Mouse (Mus musculus): Measurements from ENCODE around the gene Crlf3. TPM values are rescaled to one million over a fixed set of nuclear protein-coding genes. Genes with fewer than 3 reads are reported as not detected.
"Not testable (repeated sequence)": the region's sequence is repeated elsewhere in the genome, so short reads cannot be mapped to it uniquely, and the experiment has no call there.

The Crlf3 gene
- total RNA-seq, 1 experiment: 57.3 TPM

DNA sequence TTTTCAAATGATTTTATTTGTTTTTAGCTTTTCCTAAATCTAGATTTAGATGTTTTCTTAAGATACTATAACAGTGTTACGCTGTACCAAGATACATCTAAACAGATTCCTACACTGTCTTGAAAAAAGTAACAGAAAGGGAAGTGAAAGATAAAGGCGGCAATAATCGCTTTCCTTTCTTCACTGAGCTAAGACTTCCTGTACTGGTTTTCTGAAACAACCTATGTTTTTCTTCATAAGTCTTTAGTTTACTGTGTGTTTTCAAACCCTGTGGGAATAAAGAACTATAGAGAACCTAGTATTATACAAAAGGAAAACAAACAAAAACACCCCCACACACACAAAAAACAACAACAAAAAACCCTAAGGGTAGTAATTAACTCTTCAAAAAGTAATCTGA lies 8.4 kb downstream of the Crlf3 start:
- TF ChIP-seq ZC3H11A (IDR thresholded peaks at IDR 0.05; ENCODE audit: borderline replicate concordance, low read depth, low read length): no peak
- no peak for TF ChIP-seq HCFC1 (IDR thresholded peaks at IDR 0.05; ENCODE audit: borderline replicate concordance, insufficient read depth, low read length)
- no peak for TF ChIP-seq CHD2 (IDR thresholded peaks at IDR 0.05; ENCODE audit: low read depth, low read length)
- Histone ChIP-seq H3K4me1 (ENCODE audit: control insufficient read depth in 2 of 2, insufficient read depth in 2 of 2, low read length in 2 of 2, poor library complexity in 1 of 2) (peaks cover 2 to 6% of the 10 kb centered on the region in 2 experiments; a peak in 2 of 4 replicates), H3K36me3 (ENCODE audit: control insufficient read depth, insufficient read depth, low read length, poor library complexity, severe bottlenecking) (peaks cover 2% of the 10 kb centered on the region; the same call in 1 of the 2 replicates), H3K4me3 (ENCODE audit: insufficient read depth in 1 of 2, low read depth in 1 of 2, low read length in 2 of 2, poor library complexity in 1 of 2, severe bottlenecking in 1 of 2) (no peak overlapping the region), H3K9me3 (ENCODE audit: control insufficient read depth, insufficient read depth, low read depth, low read length) (no peaks in the 10 kb centered on the region), H3K9ac (ENCODE audit: insufficient read depth, low read depth, low read length, poor library complexity, severe bottlenecking) (no peak overlapping the region), H3K27ac (ENCODE audit: insufficient read depth, low read depth, low read length, poor library complexity, severe bottlenecking) (no peak overlapping the region)
- in situ Hi-C loops (cut with MboI; ENCODE audit: low sequenced_read_pairs in 2 of 2, unreplicated experiment in 2 of 2): no loop called here
- DNase-seq (ENCODE audit: low read depth, low spot score): no peak

GRCm38 (mm10) chr11:80071039-80071438 lies 9.8 kb downstream of the Crlf3 start:
- Histone ChIP-seq H3K9ac (ENCODE audit: insufficient read depth, low read depth, low read length, poor library complexity, severe bottlenecking) (no peak overlapping the region; the same call in 1 of the 2 replicates), H3K27ac (ENCODE audit: insufficient read depth, low read depth, low read length, poor library complexity, severe bottlenecking) (peak overlapping the region; percentile 50; the same call in 1 of the 2 replicates)
- in situ Hi-C loops (cut with MboI; ENCODE audit: low sequenced_read_pairs in 2 of 2, unreplicated experiment in 2 of 2): no loop called here

GRCm38 (mm10) chr11:80069815-80070214 lies 11.0 kb downstream of the Crlf3 start:
- H3K4me3 ChIP-seq (ENCODE audit: insufficient read depth in 1 of 2, low read depth in 1 of 2, low read length in 2 of 2, poor library complexity in 1 of 2, severe bottlenecking in 1 of 2): no peak overlapping the region
- H3K4me1 ChIP-seq (ENCODE audit: control insufficient read depth in 2 of 2, insufficient read depth in 2 of 2, low read length in 2 of 2, poor library complexity in 1 of 2): peaks cover 2 to 6% of the 10 kb centered on the region in 2 experiments; a peak in 2 of 4 replicates
- no peak overlapping the region for H3K9ac ChIP-seq (ENCODE audit: insufficient read depth, low read depth, low read length, poor library complexity, severe bottlenecking)
- in situ Hi-C loops (cut with MboI; ENCODE audit: low sequenced_read_pairs in 2 of 2, unreplicated experiment in 2 of 2): no loop called here
- no peaks in the 10 kb centered on the region for H3K9me3 ChIP-seq (ENCODE audit: control insufficient read depth, insufficient read depth, low read depth, low read length)
- no peak overlapping the region for H3K27ac ChIP-seq (ENCODE audit: insufficient read depth, low read depth, low read length, poor library complexity, severe bottlenecking)
- TF ChIP-seq CHD2 (IDR thresholded peaks at IDR 0.05; ENCODE audit: low read depth, low read length) (no peak), ZC3H11A (IDR thresholded peaks at IDR 0.05; ENCODE audit: borderline replicate concordance, low read depth, low read length) (no peak), ZNF384 (IDR thresholded peaks at IDR 0.05; ENCODE audit: low read depth, low read length) (no peak), HCFC1 (IDR thresholded peaks at IDR 0.05; ENCODE audit: borderline replicate concordance, insufficient read depth, low read length) (no peak), MAFK (IDR thresholded peaks at IDR 0.05; ENCODE audit: insufficient read depth, low read depth, low read length) (no peak)
- no peak for DNase-seq (ENCODE audit: low read depth, low spot score)
- 0 out of 2 replicates have a peak, but pooled peaks cover 2% of the 10 kb centered on the region for H3K36me3 ChIP-seq (ENCODE audit: control insufficient read depth, insufficient read depth, low read length, poor library complexity, severe bottlenecking)

More at GRCm38 (mm10) chr11:80071039-80071438, 9.8 kb downstream of the Crlf3 start:
- no peak for DNase-seq (ENCODE audit: low read depth, low spot score)
- TF ChIP-seq HCFC1 (IDR thresholded peaks at IDR 0.05; ENCODE audit: borderline replicate concordance, insufficient read depth, low read length): no peak
- TF ChIP-seq MAFK (IDR thresholded peaks at IDR 0.05; ENCODE audit: insufficient read depth, low read depth, low read length): no peak
- no peak for TF ChIP-seq ZNF384 (IDR thresholded peaks at IDR 0.05; ENCODE audit: low read depth, low read length)
- TF ChIP-seq CHD2 (IDR thresholded peaks at IDR 0.05; ENCODE audit: low read depth, low read length): no peak
- TF ChIP-seq ZC3H11A (IDR thresholded peaks at IDR 0.05; ENCODE audit: borderline replicate concordance, low read depth, low read length): no peak
- H3K36me3 ChIP-seq (ENCODE audit: control insufficient read depth, insufficient read depth, low read length, poor library complexity, severe bottlenecking): 0 out of 2 replicates have a peak, but pooled peaks cover 2% of the 10 kb centered on the region
- H3K4me3 ChIP-seq (ENCODE audit: insufficient read depth in 1 of 2, low read depth in 1 of 2, low read length in 2 of 2, poor library complexity in 1 of 2, severe bottlenecking in 1 of 2): no peak overlapping the region
- H3K9me3 ChIP-seq (ENCODE audit: control insufficient read depth, insufficient read depth, low read depth, low read length): no peaks in the 10 kb centered on the region
- peaks cover 2 to 6% of the 10 kb centered on the region in 2 experiments; a peak in 2 of 4 replicates for H3K4me1 ChIP-seq (ENCODE audit: control insufficient read depth in 2 of 2, insufficient read depth in 2 of 2, low read length in 2 of 2, poor library complexity in 1 of 2)

DNA sequence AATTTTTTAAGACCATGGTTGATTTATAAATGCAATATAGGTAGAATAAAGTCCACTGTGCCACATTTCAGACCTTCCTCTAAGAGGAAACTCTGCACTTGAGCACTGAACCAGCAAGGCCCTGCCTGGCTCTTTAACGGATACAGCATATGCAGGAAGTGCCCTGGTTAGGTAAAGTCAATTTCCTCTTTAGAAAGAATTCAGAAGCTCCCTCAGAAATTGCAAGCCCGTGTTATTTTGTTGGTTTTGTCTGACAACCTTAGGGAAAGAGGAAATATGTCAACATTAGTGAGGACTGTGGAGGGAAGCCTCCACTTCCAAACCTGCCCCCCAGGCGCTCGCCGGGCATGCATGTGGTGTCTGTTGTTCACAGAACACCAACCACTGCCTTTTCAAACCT lies 13.2 kb downstream of the Crlf3 start:
- H3K4me1 ChIP-seq (ENCODE audit: control insufficient read depth in 2 of 2, insufficient read depth in 2 of 2, low read length in 2 of 2, poor library complexity in 1 of 2): peaks cover 2 to 5% of the 10 kb centered on the region in 2 experiments; a peak in 2 of 4 replicates

DNA sequence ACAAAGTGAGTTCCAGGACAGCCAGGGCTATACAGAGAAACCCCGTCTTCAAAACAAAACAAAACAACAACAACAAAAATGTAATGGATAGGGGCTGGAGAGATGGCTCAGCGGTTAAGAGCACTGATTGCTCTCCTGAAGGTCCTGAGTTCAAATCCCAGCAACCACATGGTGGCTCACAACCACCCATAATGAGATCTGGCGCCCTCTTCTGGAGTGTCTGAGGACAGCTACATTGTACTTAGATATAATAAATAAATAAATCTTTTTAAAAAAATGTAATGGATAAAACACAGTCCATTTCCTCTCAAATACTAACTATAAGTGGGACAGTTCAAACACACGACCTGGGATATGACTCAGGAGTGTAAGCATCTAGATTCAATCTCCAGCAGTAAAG lies 14.4 kb downstream of the Crlf3 start:
- H3K9ac ChIP-seq (ENCODE audit: insufficient read depth, low read depth, low read length, poor library complexity, severe bottlenecking); H3K9me3 ChIP-seq (ENCODE audit: control insufficient read depth, insufficient read depth, low read depth, low read length); H3K36me3 ChIP-seq (ENCODE audit: control insufficient read depth, insufficient read depth, low read length, poor library complexity, severe bottlenecking); H3K27ac ChIP-seq (ENCODE audit: insufficient read depth, low read depth, low read length, poor library complexity, severe bottlenecking); DNase-seq (ENCODE audit: low read depth, low spot score); in situ Hi-C loops (cut with MboI; ENCODE audit: low sequenced_read_pairs in 2 of 2, unreplicated experiment in 2 of 2); H3K4me3 ChIP-seq (ENCODE audit: insufficient read depth in 1 of 2, low read depth in 1 of 2, low read length in 2 of 2, poor library complexity in 1 of 2, severe bottlenecking in 1 of 2); H3K4me1 ChIP-seq (ENCODE audit: control insufficient read depth in 2 of 2, insufficient read depth in 2 of 2, low read length in 2 of 2, poor library complexity in 1 of 2): not testable (repeated sequence)

More for the DNA sequence above, 13.2 kb downstream of the Crlf3 start:
- in situ Hi-C loops (cut with MboI; ENCODE audit: low sequenced_read_pairs in 2 of 2, unreplicated experiment in 2 of 2): no loop called here
- Histone ChIP-seq H3K4me3 (ENCODE audit: insufficient read depth in 1 of 2, low read depth in 1 of 2, low read length in 2 of 2, poor library complexity in 1 of 2, severe bottlenecking in 1 of 2) (no peak overlapping the region), H3K36me3 (ENCODE audit: control insufficient read depth, insufficient read depth, low read length, poor library complexity, severe bottlenecking) (peaks cover 5% of the 10 kb centered on the region), H3K27ac (ENCODE audit: insufficient read depth, low read depth, low read length, poor library complexity, severe bottlenecking) (no peak overlapping the region), H3K9ac (ENCODE audit: insufficient read depth, low read depth, low read length, poor library complexity, severe bottlenecking) (no peak overlapping the region), H3K9me3 (ENCODE audit: control insufficient read depth, insufficient read depth, low read depth, low read length) (no peaks in the 10 kb centered on the region)
- TF ChIP-seq ZNF384 (IDR thresholded peaks at IDR 0.05; ENCODE audit: low read depth, low read length) (no peak), ZC3H11A (IDR thresholded peaks at IDR 0.05; ENCODE audit: borderline replicate concordance, low read depth, low read length) (no peak), CHD2 (IDR thresholded peaks at IDR 0.05; ENCODE audit: low read depth, low read length) (no peak), HCFC1 (IDR thresholded peaks at IDR 0.05; ENCODE audit: borderline replicate concordance, insufficient read depth, low read length) (no peak), MAFK (IDR thresholded peaks at IDR 0.05; ENCODE audit: insufficient read depth, low read depth, low read length) (no peak)
- DNase-seq (ENCODE audit: low read depth, low spot score): no peak
